Mouse (Mus musculus): Measurements from ENCODE around the gene Slc3a2. TPM values are rescaled to one million over a fixed set of nuclear protein-coding genes. Genes with fewer than 3 reads are reported as not detected.
A peak's percentile ranks its signal among the peaks of the same experiment; 100 is the strongest.

Slc3a2 gene
- total and polyA plus RNA-seq, 2 experiments from 2014 or later, result 38.3 to 40.9 TPM

DNA sequence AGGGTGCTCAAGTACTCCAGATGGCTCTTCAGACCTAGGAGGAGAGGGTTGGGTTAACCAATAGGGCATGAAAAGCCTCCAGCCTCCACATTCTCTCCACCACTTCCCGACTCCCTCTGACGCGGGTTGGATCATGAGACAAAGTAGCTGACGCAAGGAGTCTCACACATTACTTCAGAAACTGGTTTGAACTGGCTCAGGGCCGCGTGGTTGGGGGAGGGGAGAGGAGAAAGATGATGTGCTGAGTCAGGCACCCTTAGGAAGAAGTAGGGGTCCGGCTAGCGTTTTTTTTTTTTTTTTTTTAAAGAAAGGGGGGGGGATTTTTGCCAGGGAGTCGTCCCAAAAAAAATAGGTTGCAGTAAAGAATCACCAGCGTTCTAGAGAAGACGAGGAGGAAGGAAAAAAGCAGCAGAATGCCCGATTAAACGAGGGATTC is 10.3 kb downstream of the Slc3a2 start:
- Histone ChIP-seq H3K36me3 (replicated peaks; ENCODE audit: control insufficient read depth, insufficient read depth, low read length) (peaks cover 23% of the 10 kb centered on the region), H3K27me3 (ENCODE audit: control insufficient read depth, insufficient read depth, low read length) (no peaks in the 10 kb centered on the region), H3K9ac (replicated peaks; ENCODE audit: low read depth, low read length) (peak overlapping the region; percentile 93), H3K4me3 (ENCODE audit: low read depth, low read length) (peak overlapping the region; percentile 91), H3K4me1 (ENCODE audit: control insufficient read depth, insufficient read depth) (peaks cover 29% of the 10 kb centered on the region), H3K4me2 (ENCODE audit: low read depth, low read length) (peak overlapping the region; percentile 67), H3K9me3 (replicated peaks; ENCODE audit: control insufficient read depth, low read length) (no peaks in the 10 kb centered on the region), H3K27ac (ENCODE audit: low read depth) (peak overlapping the region; percentile 97)
- TF ChIP-seq EP300 (IDR thresholded peaks at IDR 0.05; ENCODE audit: low read depth) (0 out of 2 replicates have a peak, but pooled peaks have one; percentile 6), CTCF (IDR thresholded peaks at IDR 0.05; ENCODE audit: low read depth) (no peak)
- ATAC-seq (ENCODE audit: insufficient read depth, low read depth) (peak; percentile 67), DNase-seq (ENCODE audit: low spot score) (peak; percentile 75)
- WGBS, result 1% methylated on average over 13 of the region's 13 CpGs

- Histone ChIP-seq H3K36me3 (replicated peaks; ENCODE audit: control insufficient read depth, insufficient read depth, low read length) (peaks cover 30% of the 10 kb centered on the region), H3K27ac (ENCODE audit: low read depth) (peak overlapping the region; percentile 97), H3K4me1 (ENCODE audit: control insufficient read depth, insufficient read depth) (peaks cover 29% of the 10 kb centered on the region), H3K27me3 (ENCODE audit: control insufficient read depth, insufficient read depth, low read length) (no peaks in the 10 kb centered on the region), H3K4me3 (ENCODE audit: low read depth, low read length) (peak overlapping the region; percentile 91), H3K9ac (replicated peaks; ENCODE audit: low read depth, low read length) (peak overlapping the region; percentile 93), H3K9me3 (replicated peaks; ENCODE audit: control insufficient read depth, low read length) (no peaks in the 10 kb centered on the region), H3K4me2 (ENCODE audit: low read depth, low read length) (peak overlapping the region; percentile 67)
- DNase-seq (ENCODE audit: low spot score), result no peak
- 48% methylated on average over 10 of the region's 10 CpGs for WGBS
- TF ChIP-seq CTCF (IDR thresholded peaks at IDR 0.05; ENCODE audit: low read depth), result no peak
- TF ChIP-seq EP300 (IDR thresholded peaks at IDR 0.05; ENCODE audit: low read depth), result no peak
- ATAC-seq (ENCODE audit: insufficient read depth, low read depth), result no peak
Measured at GRCm38 (mm10) chr19:8711949-8712869, 11.0 kb downstream of the Slc3a2 start.

GRCm38 (mm10) chr19:8711506-8711905 is 11.7 kb downstream of the Slc3a2 start:
- 0 out of 2 replicates have a peak overlapping the region, but pooled peaks have one; percentile 23 for H3K9ac ChIP-seq (replicated peaks; ENCODE audit: low read depth, low read length)
- peaks cover 29% of the 10 kb centered on the region for H3K4me1 ChIP-seq (ENCODE audit: control insufficient read depth, insufficient read depth)
- peak overlapping the region; percentile 67 for H3K4me2 ChIP-seq (ENCODE audit: low read depth, low read length)
- no peak overlapping the region for H3K27ac ChIP-seq (ENCODE audit: low read depth)
- 63% methylated on average over 4 of the region's 4 CpGs for WGBS
- no peak for TF ChIP-seq CTCF (IDR thresholded peaks at IDR 0.05; ENCODE audit: low read depth)
- TF ChIP-seq EP300 (IDR thresholded peaks at IDR 0.05; ENCODE audit: low read depth), result no peak
- no peaks in the 10 kb centered on the region for H3K27me3 ChIP-seq (ENCODE audit: control insufficient read depth, insufficient read depth, low read length)
- H3K4me3 ChIP-seq (ENCODE audit: low read depth, low read length), result peak overlapping the region; percentile 91
- DNase-seq (ENCODE audit: low spot score), result no peak
- no peak for ATAC-seq (ENCODE audit: insufficient read depth, low read depth)
- peaks cover 35% of the 10 kb centered on the region for H3K36me3 ChIP-seq (replicated peaks; ENCODE audit: control insufficient read depth, insufficient read depth, low read length)
- no peaks in the 10 kb centered on the region for H3K9me3 ChIP-seq (replicated peaks; ENCODE audit: control insufficient read depth, low read length)

GRCm38 (mm10) chr19:8710057-8710456 is 13.1 kb downstream of the Slc3a2 start:
- Histone ChIP-seq H3K4me1 (ENCODE audit: control insufficient read depth, insufficient read depth) (peaks cover 29% of the 10 kb centered on the region), H3K9ac (replicated peaks; ENCODE audit: low read depth, low read length) (no peak overlapping the region), H3K4me2 (ENCODE audit: low read depth, low read length) (no peak overlapping the region), H3K36me3 (replicated peaks; ENCODE audit: control insufficient read depth, insufficient read depth, low read length) (peaks cover 38% of the 10 kb centered on the region), H3K27me3 (ENCODE audit: control insufficient read depth, insufficient read depth, low read length) (no peaks in the 10 kb centered on the region), H3K9me3 (replicated peaks; ENCODE audit: control insufficient read depth, low read length) (no peaks in the 10 kb centered on the region), H3K4me3 (ENCODE audit: low read depth, low read length) (no peak overlapping the region), H3K27ac (ENCODE audit: low read depth) (peak overlapping the region; percentile 7; the same call in 1 of the 2 replicates)
- DNase-seq (ENCODE audit: low spot score) (no peak), ATAC-seq (ENCODE audit: insufficient read depth, low read depth) (no peak)
- 73% methylated on average over 2 of the region's 2 CpGs for WGBS
- TF ChIP-seq CTCF (IDR thresholded peaks at IDR 0.05; ENCODE audit: low read depth) (no peak), EP300 (IDR thresholded peaks at IDR 0.05; ENCODE audit: low read depth) (no peak)

DNA sequence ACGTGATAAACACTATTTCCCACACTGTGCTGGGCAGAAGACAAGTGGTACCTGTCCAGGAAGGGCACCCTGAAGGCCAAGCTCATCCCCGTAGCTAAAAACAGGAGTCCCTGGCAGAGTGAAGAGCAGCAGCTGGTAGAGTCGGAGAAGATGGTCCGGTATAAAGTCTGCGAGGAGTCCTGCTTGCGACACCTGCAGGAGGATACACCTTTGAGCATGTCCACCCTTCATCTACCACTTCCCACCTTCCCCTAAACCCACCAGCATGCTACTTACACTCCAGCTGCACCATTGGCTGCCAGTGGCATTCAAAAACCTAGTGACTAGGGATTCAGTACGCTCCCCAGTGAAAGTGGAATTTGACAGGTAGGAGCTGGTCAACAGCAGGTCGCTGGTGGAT is 14.2 kb downstream of the Slc3a2 start:
- no peak overlapping the region for H3K4me3 ChIP-seq (ENCODE audit: low read depth, low read length)
- TF ChIP-seq CTCF (IDR thresholded peaks at IDR 0.05; ENCODE audit: low read depth), result no peak
- no peak for TF ChIP-seq EP300 (IDR thresholded peaks at IDR 0.05; ENCODE audit: low read depth)
- peaks cover 24% of the 10 kb centered on the region for H3K4me1 ChIP-seq (ENCODE audit: control insufficient read depth, insufficient read depth)
- ATAC-seq (ENCODE audit: insufficient read depth, low read depth), result no peak
- no peaks in the 10 kb centered on the region for H3K27me3 ChIP-seq (ENCODE audit: control insufficient read depth, insufficient read depth, low read length)
- no peak overlapping the region for H3K27ac ChIP-seq (ENCODE audit: low read depth)
- 93% methylated on average over 8 of the region's 8 CpGs for WGBS
- peaks cover 38% of the 10 kb centered on the region for H3K36me3 ChIP-seq (replicated peaks; ENCODE audit: control insufficient read depth, insufficient read depth, low read length)
- no peak overlapping the region for H3K4me2 ChIP-seq (ENCODE audit: low read depth, low read length)
- H3K9ac ChIP-seq (replicated peaks; ENCODE audit: low read depth, low read length), result no peak overlapping the region
- DNase-seq (ENCODE audit: low spot score), result no peak
- no peaks in the 10 kb centered on the region for H3K9me3 ChIP-seq (replicated peaks; ENCODE audit: control insufficient read depth, low read length)
